Mouse (Mus musculus): ENCODE data around the gene Gm10134. TPM values are rescaled to one million over a fixed set of nuclear protein-coding genes. Genes with fewer than 3 reads are reported as not detected.
A peak's percentile ranks its signal among the peaks of the same experiment; 100 is the strongest.
"Not testable (repeated sequence)": the region's sequence is repeated elsewhere in the genome, so short reads cannot be mapped to it uniquely, and the experiment has no call there.

Gm10134 gene
- polyA plus RNA-seq, 1 experiment from 2014 or later, result 6.0 TPM

DNA sequence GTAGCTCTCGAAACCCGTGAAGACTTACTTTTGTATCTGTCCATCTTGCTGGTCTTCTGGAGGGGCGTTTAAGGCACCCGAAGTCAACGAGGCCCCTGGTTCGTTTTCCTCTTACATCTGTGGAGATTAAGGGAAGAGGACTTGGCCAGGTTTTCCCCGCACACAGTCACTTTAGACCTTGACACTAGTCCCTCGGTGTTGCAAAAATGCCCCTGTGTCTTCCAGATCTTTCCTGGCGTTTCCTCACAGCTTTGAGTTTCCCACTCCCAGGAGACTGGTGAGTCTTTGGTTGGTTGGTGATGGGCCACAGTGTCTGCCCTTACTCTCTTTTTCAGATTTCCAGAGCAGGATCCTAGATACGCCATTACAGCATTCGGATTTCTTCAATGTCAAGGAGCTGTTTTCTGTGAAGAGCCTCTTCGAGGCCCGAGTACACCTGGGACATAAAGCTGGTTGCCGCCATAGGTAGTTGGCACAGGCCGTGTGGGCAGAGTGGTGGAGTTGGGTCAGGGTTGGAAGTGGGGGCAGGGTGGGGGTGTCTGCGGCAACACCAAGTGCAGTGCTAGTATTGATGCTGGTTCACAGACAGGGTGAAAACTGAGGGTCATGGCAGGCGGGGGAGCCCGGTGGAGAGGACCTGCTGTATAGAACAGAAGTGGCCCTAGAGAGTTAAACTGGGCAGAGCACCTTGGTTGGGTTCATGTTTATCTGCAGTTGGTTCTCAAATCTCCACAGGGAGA lies 37.2 kb upstream of the Gm10134 start:
- 51% methylated on average over 18 of the region's 18 CpGs for WGBS
- H3K9ac ChIP-seq (ENCODE audit: low read depth, low read length), result peak overlapping the region; percentile 67
- H3K27me3 ChIP-seq (replicated peaks; ENCODE audit: control insufficient read depth, insufficient read depth, low read length), result peaks cover 6% of the 10 kb centered on the region; the same call in 1 of the 2 replicates

GRCm38 (mm10) chr2:28469461-28469860 lies 36.4 kb upstream of the Gm10134 start:
- Histone ChIP-seq H3K9ac (ENCODE audit: low read depth, low read length) (no peak overlapping the region), H3K36me3 (ENCODE audit: control insufficient read depth, insufficient read depth) (peaks cover 23% of the 10 kb centered on the region; the same call in 1 of the 2 replicates), H3K4me3 (ENCODE audit: low read depth, low read length) (no peak overlapping the region), H3K27me3 (replicated peaks; ENCODE audit: control insufficient read depth, insufficient read depth, low read length) (peaks cover 4% of the 10 kb centered on the region; the same call in 1 of the 2 replicates), H3K27ac (ENCODE audit: low read depth, low read length) (no peak overlapping the region), H3K9me3 (ENCODE audit: control insufficient read depth) (no peaks in the 10 kb centered on the region), H3K4me1 (replicated peaks; ENCODE audit: control insufficient read depth, insufficient read depth, low read length) (peaks cover 8% of the 10 kb centered on the region; the same call in 1 of the 2 replicates), H3K4me2 (replicated peaks; ENCODE audit: low read depth) (no peak overlapping the region)
- ATAC-seq, result no peak
- TF ChIP-seq CTCF (IDR thresholded peaks at IDR 0.05; ENCODE audit: low read depth), result no peak
- 96% methylated on average over 14 of the region's 14 CpGs for WGBS

More for the DNA sequence above, 37.2 kb upstream of the Gm10134 start:
- peaks cover 8% of the 10 kb centered on the region; the same call in 1 of the 2 replicates for H3K4me1 ChIP-seq (replicated peaks; ENCODE audit: control insufficient read depth, insufficient read depth, low read length)
- no peak for ATAC-seq
- H3K9me3 ChIP-seq (ENCODE audit: control insufficient read depth), result no peaks in the 10 kb centered on the region
- H3K4me2 ChIP-seq (replicated peaks; ENCODE audit: low read depth), result peak overlapping the region; percentile 76
- no peak overlapping the region for H3K27ac ChIP-seq (ENCODE audit: low read depth, low read length)
- H3K4me3 ChIP-seq (ENCODE audit: low read depth, low read length), result peak overlapping the region; percentile 74
- peaks cover 23% of the 10 kb centered on the region; the same call in 1 of the 2 replicates for H3K36me3 ChIP-seq (ENCODE audit: control insufficient read depth, insufficient read depth)
- TF ChIP-seq CTCF (IDR thresholded peaks at IDR 0.05; ENCODE audit: low read depth), result no peak

- Histone ChIP-seq H3K4me3 (ENCODE audit: low read depth, low read length) (no peak overlapping the region), H3K9ac (ENCODE audit: low read depth, low read length) (no peak overlapping the region), H3K9me3 (ENCODE audit: control insufficient read depth) (no peaks in the 10 kb centered on the region), H3K27me3 (replicated peaks; ENCODE audit: control insufficient read depth, insufficient read depth, low read length) (no peaks in the 10 kb centered on the region), H3K4me1 (replicated peaks; ENCODE audit: control insufficient read depth, insufficient read depth, low read length) (peaks cover 8% of the 10 kb centered on the region; the same call in 1 of the 2 replicates), H3K36me3 (ENCODE audit: control insufficient read depth, insufficient read depth) (peaks cover 23% of the 10 kb centered on the region; the same call in 1 of the 2 replicates), H3K27ac (ENCODE audit: low read depth, low read length) (no peak overlapping the region), H3K4me2 (replicated peaks; ENCODE audit: low read depth) (no peak overlapping the region)
- no peak for TF ChIP-seq CTCF (IDR thresholded peaks at IDR 0.05; ENCODE audit: low read depth)
- WGBS, result 78% methylated on average over 2 of the region's 2 CpGs
- ATAC-seq, result no peak
Measured at GRCm38 (mm10) chr2:28470591-28470990, 35.3 kb upstream of the Gm10134 start.

DNA sequence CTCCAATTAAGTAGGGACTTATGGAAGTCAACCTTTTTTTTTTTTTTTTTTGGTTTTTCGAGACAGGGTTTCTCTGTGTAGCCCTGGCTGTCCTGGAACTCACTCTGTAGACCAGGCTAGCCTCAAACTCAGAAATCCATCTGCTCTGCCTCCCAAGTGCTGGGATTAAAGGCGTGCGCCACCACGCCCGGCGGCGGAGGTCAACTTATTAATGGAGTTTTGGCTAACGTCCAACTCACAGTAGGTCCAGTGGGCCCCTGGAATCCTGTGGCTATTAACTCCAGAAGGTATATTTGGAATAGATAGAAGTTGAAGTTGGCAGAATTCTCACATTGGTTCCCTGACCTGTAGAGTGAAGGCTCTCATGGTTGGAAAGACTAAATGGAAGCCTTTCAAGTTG lies 33.9 kb upstream of the Gm10134 start:
- H3K27me3 ChIP-seq (replicated peaks; ENCODE audit: control insufficient read depth, insufficient read depth, low read length); ATAC-seq; H3K9ac ChIP-seq (ENCODE audit: low read depth, low read length); H3K4me1 ChIP-seq (replicated peaks; ENCODE audit: control insufficient read depth, insufficient read depth, low read length); H3K27ac ChIP-seq (ENCODE audit: low read depth, low read length); H3K4me3 ChIP-seq (ENCODE audit: low read depth, low read length); H3K9me3 ChIP-seq (ENCODE audit: control insufficient read depth); H3K4me2 ChIP-seq (replicated peaks; ENCODE audit: low read depth): not testable (repeated sequence)
- 89% methylated on average over 8 of the region's 8 CpGs for WGBS
- peaks cover 23% of the 10 kb centered on the region; the same call in 1 of the 2 replicates for H3K36me3 ChIP-seq (ENCODE audit: control insufficient read depth, insufficient read depth)

DNA sequence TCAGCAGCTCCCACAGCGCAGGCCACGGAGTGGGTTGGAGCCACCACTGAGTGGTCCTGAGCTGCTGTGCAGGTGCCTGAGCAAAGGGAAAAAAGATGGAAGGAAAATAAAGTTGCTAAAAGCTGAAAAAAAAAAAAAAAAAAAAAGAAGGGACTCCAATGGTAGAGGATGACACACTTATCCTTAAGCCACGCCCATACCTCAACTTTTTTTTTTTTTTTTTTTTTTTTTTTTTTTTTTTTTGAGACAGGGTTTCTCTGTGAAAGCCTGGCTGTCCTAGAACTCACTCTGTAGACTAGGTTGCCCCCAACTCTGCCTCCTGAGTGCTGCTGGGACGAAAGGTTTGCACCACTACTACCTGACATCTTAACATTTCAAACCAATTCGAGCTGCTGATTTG lies 27.9 kb upstream of the Gm10134 start:
- not testable (repeated sequence) for H3K9me3 ChIP-seq (ENCODE audit: control insufficient read depth); H3K4me3 ChIP-seq (ENCODE audit: low read depth, low read length); ATAC-seq; H3K27me3 ChIP-seq (replicated peaks; ENCODE audit: control insufficient read depth, insufficient read depth, low read length); H3K36me3 ChIP-seq (ENCODE audit: control insufficient read depth, insufficient read depth); H3K4me1 ChIP-seq (replicated peaks; ENCODE audit: control insufficient read depth, insufficient read depth, low read length); H3K9ac ChIP-seq (ENCODE audit: low read depth, low read length); H3K4me2 ChIP-seq (replicated peaks; ENCODE audit: low read depth); H3K27ac ChIP-seq (ENCODE audit: low read depth, low read length)
- WGBS, result 94% methylated on average over 5 of the region's 5 CpGs

DNA sequence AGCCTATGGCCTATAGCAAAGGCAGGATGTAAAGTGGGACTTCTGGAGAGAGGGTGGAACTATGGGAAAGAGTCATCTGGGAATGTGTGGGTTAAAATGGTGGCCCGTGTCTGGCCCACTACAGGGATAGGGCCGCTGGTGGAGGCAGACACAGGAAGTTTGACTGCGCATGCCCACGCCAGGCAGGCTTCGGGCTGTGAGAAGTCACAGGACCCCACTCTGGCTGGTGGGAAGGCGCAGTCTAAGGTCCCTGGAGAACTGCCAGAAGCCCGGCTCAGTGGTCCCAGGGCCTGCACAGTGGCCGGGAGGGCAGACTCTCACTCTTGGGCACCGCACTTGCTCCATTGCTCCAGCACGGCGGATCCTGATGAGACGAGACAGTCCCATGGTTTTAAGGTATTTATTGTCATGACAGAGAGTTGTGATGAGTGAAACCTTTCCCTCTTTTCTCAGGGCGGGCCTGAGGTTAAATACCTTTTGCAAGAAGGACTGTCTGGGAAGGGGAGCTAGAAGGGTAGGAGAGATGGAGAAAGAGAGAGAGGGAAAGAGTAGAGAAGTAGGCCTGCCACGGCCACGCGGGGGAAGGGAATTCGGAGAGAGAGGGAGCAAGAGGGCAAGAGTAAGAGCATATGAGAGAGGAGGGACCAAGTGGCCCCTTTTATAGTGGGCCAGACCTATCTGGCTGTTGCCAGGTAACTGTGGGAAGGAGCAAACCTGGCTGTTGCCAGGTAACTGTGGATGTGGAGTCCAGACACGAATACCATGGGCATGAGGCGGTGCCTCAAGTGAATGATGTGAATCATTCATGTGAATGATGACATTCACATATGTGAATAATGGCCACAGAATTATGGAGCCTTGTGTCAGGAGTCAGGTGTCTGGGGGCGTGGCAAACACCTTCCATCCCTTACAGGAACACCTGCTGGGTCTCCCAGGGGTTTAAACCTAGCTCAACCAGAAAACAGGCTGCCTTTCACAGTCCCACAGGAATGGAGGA lies 26.4 kb upstream of the Gm10134 start:
- 49% methylated on average over 20 of the region's 20 CpGs for WGBS
- Histone ChIP-seq H3K9me3 (ENCODE audit: control insufficient read depth) (no peaks in the 10 kb centered on the region), H3K36me3 (ENCODE audit: control insufficient read depth, insufficient read depth) (no peaks in the 10 kb centered on the region), H3K4me2 (replicated peaks; ENCODE audit: low read depth) (peak overlapping the region; percentile 49), H3K27ac (ENCODE audit: low read depth, low read length) (peak overlapping the region; percentile 7; the same call in 1 of the 2 replicates), H3K27me3 (replicated peaks; ENCODE audit: control insufficient read depth, insufficient read depth, low read length) (no peaks in the 10 kb centered on the region), H3K4me3 (ENCODE audit: low read depth, low read length) (peak overlapping the region; percentile 30), H3K9ac (ENCODE audit: low read depth, low read length) (peak overlapping the region; percentile 42), H3K4me1 (replicated peaks; ENCODE audit: control insufficient read depth, insufficient read depth, low read length) (no peaks in the 10 kb centered on the region)
- no peak; the same call in 1 of the 2 replicates for ATAC-seq
- TF ChIP-seq CTCF (IDR thresholded peaks at IDR 0.05; ENCODE audit: low read depth), result no peak

Measured in intestine, postnatal 0 days (tissue).